Mouse (Mus musculus): ENCODE data around the gene Arl16. TPM values are rescaled to one million over a fixed set of nuclear protein-coding genes. Genes with fewer than 3 reads are reported as not detected.

The Arl16 gene
- polyA plus RNA-seq, 1 experiment from 2014 or later: 32.7 TPM

DNA sequence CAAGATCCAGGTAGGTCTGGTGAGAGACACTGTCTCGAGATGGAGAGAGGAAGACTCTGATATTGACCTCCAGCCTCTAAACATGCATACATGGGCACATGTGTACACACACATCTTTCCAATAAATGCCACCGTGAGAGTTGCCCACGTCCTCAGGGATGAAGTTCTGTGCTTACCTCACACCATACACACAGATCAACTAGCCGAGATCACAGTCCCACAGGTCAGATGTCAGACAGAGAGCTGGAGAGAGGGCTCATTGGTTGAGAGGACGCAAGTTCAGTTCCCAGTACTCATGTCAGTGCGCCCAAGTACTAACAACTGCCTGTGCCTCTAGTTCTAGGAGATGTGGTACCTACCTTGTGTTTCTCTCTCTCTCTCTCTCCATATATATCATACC is 33.6 kb upstream of the Arl16 start:
- Histone ChIP-seq H3K9ac (ENCODE audit: low read depth, low read length) (no peak overlapping the region), H3K27me3 (ENCODE audit: insufficient read depth, low read length) (no peaks in the 10 kb centered on the region), H3K36me3 (ENCODE audit: insufficient read depth, low read length) (peaks cover 28% of the 10 kb centered on the region), H3K4me3 (replicated peaks; ENCODE audit: low read depth, low read length) (no peak overlapping the region), H3K4me1 (replicated peaks; ENCODE audit: insufficient read depth, low read length) (no peaks in the 10 kb centered on the region), H3K9me3 (replicated peaks; ENCODE audit: low read length) (no peaks in the 10 kb centered on the region), H3K27ac (peak overlapping the region; percentile 15; the same call in 1 of the 2 replicates), H3K4me2 (ENCODE audit: low read length) (no peak overlapping the region)
- ATAC-seq (replicated peaks; ENCODE audit: low FRiP score, low read depth): no peak
- 57% methylated on average over 6 of the region's 6 CpGs for WGBS
- no peak for DNase-seq (ENCODE audit: low spot score)
- no peak for TF ChIP-seq CTCF (IDR thresholded peaks at IDR 0.05; ENCODE audit: low read depth)

DNA sequence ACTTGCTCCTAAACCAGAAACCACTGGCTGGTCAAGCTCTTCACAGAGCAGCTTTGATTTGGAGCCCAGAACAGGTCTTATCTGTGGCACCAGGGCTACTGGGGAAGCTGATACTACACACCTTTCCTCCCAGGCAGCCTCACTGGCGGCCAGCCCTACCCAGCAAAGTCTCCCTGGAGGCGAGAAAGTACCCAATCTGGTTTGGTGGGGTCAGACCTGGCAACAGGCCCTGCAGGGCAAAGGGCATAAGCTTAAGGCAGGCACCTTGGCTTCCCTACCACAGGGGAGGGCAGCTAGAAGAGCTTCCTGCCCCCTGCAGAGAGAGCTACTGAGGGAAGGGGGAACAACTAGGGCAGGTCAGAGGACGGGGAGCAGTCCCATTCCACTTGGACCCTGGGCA is 33.0 kb upstream of the Arl16 start:
- no peak for DNase-seq (ENCODE audit: low spot score)
- no peaks in the 10 kb centered on the region for H3K9me3 ChIP-seq (replicated peaks; ENCODE audit: low read length)
- ATAC-seq (replicated peaks; ENCODE audit: low FRiP score, low read depth): peak; percentile 76
- H3K27ac ChIP-seq: peak overlapping the region; percentile 15
- TF ChIP-seq CTCF (IDR thresholded peaks at IDR 0.05; ENCODE audit: low read depth): no peak
- H3K27me3 ChIP-seq (ENCODE audit: insufficient read depth, low read length): no peaks in the 10 kb centered on the region
- no peaks in the 10 kb centered on the region for H3K4me1 ChIP-seq (replicated peaks; ENCODE audit: insufficient read depth, low read length)
- no peak overlapping the region for H3K4me3 ChIP-seq (replicated peaks; ENCODE audit: low read depth, low read length)
- no peak overlapping the region for H3K4me2 ChIP-seq (ENCODE audit: low read length)
- H3K9ac ChIP-seq (ENCODE audit: low read depth, low read length): no peak overlapping the region
- WGBS: 26% methylated on average over 3 of the region's 3 CpGs
- peaks cover 33% of the 10 kb centered on the region for H3K36me3 ChIP-seq (ENCODE audit: insufficient read depth, low read length)

DNA sequence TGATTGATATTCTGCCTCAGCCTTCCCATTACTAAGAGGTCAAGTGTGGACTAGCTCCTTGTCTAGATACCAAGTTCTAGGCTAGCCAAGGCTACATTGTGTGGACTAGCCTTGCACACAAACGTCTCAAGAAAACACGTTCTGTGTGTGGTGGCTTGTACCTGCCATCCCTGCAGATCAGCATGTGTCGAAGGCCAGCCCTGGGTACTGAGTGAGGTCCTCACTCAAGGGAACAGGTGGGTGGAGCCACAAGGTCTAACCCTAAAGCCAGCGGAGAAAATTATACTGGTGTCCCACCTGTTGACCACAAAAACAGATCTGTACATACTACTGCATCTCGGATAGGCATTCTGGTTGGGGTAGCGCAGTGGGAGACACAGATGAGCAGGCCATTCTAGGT is 32.5 kb upstream of the Arl16 start:
- no peak for DNase-seq (ENCODE audit: low spot score)

DNA sequence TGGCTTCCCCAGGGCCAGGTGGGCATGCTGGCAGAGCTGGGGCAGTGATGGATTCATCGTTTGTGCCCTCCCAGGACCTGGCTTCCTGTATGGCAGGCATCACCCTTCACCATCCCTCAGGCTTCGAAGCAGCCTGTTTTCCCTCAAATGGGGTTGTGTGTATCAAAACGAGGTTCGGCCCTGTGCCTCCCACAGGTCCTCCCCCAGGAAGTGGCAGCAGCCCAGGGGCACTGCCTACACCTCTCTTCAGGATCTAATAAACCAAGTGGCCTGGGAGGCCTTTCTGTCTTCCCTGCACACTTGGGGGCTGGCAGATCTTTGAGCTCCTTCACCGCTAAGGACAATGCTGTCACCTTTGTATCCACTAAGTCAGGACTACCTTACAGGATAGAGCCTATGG is 31.5 kb upstream of the Arl16 start:
- no peak for TF ChIP-seq CTCF (IDR thresholded peaks at IDR 0.05; ENCODE audit: low read depth)
- Histone ChIP-seq H3K36me3 (ENCODE audit: insufficient read depth, low read length) (peaks cover 43% of the 10 kb centered on the region), H3K4me1 (replicated peaks; ENCODE audit: insufficient read depth, low read length) (no peaks in the 10 kb centered on the region), H3K27ac (no peak overlapping the region; the same call in 1 of the 2 replicates), H3K27me3 (ENCODE audit: insufficient read depth, low read length) (no peaks in the 10 kb centered on the region), H3K4me3 (replicated peaks; ENCODE audit: low read depth, low read length) (no peak overlapping the region), H3K9me3 (replicated peaks; ENCODE audit: low read length) (no peaks in the 10 kb centered on the region), H3K4me2 (ENCODE audit: low read length) (no peak overlapping the region), H3K9ac (ENCODE audit: low read depth, low read length) (no peak overlapping the region)
- DNase-seq (ENCODE audit: low spot score): no peak
- 75% methylated on average over 5 of the region's 5 CpGs for WGBS
- no peak for ATAC-seq (replicated peaks; ENCODE audit: low FRiP score, low read depth)

More for the DNA sequence above, 32.5 kb upstream of the Arl16 start:
- Histone ChIP-seq H3K4me2 (ENCODE audit: low read length) (no peak overlapping the region), H3K9me3 (replicated peaks; ENCODE audit: low read length) (no peaks in the 10 kb centered on the region), H3K36me3 (ENCODE audit: insufficient read depth, low read length) (peaks cover 37% of the 10 kb centered on the region), H3K4me3 (replicated peaks; ENCODE audit: low read depth, low read length) (no peak overlapping the region), H3K9ac (ENCODE audit: low read depth, low read length) (no peak overlapping the region), H3K27ac (peak overlapping the region; percentile 20; the same call in 1 of the 2 replicates), H3K4me1 (replicated peaks; ENCODE audit: insufficient read depth, low read length) (no peaks in the 10 kb centered on the region), H3K27me3 (ENCODE audit: insufficient read depth, low read length) (no peaks in the 10 kb centered on the region)
- WGBS: 78% methylated on average over 6 of the region's 6 CpGs
- TF ChIP-seq CTCF (IDR thresholded peaks at IDR 0.05; ENCODE audit: low read depth): no peak
- ATAC-seq (replicated peaks; ENCODE audit: low FRiP score, low read depth): no peak; the same call in 1 of the 2 replicates

DNA sequence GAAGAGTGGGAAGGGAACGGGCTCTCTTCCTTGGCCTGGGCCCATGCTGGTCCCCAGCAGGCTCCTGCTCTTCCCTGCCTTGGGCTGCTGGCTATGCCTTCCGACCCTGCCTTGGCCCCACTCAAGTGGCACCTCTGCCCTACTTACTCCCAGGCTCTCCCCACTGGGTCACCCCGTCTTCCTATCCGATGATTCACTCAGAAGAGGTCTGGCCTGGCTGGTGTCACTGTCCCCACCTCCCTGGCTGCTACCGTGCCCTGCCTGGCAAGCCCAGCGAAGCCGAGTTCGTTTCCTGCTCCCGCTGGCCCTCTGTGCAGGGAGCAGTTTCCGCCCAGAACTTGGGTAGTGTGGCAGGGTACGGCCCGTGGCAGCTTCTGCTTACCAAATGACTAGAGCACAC is 30.8 kb upstream of the Arl16 start:
- ATAC-seq (replicated peaks; ENCODE audit: low FRiP score, low read depth): no peak

DNA sequence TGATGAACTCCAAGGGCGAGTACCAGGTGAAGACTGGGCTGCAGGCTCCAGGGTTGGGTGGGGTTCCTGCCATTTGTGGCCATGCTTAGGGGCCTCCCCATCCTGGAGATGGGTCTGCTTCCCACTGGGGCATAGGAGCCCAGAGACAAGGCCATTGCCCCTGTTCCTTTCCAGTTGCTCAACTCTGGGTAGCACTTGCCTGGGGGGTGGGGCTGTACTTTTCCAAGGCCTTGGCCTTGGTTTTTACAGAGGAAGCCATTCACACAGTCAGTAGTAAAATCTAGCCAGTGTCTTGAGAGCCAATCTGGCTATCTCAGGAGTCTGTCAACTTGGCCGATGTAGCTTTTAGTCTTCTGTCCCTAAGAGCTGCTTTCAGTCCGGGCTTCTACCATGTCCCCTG is 30.0 kb upstream of the Arl16 start:
- Histone ChIP-seq H3K27me3 (ENCODE audit: insufficient read depth, low read length) (no peaks in the 10 kb centered on the region), H3K4me3 (replicated peaks; ENCODE audit: low read depth, low read length) (no peak overlapping the region), H3K9me3 (replicated peaks; ENCODE audit: low read length) (no peaks in the 10 kb centered on the region), H3K4me2 (ENCODE audit: low read length) (no peak overlapping the region), H3K27ac (no peak overlapping the region), H3K9ac (ENCODE audit: low read depth, low read length) (no peak overlapping the region), H3K36me3 (ENCODE audit: insufficient read depth, low read length) (peaks cover 43% of the 10 kb centered on the region), H3K4me1 (replicated peaks; ENCODE audit: insufficient read depth, low read length) (peaks cover 9% of the 10 kb centered on the region; the same call in 1 of the 2 replicates)
- no peak for DNase-seq (ENCODE audit: low spot score)
- ATAC-seq (replicated peaks; ENCODE audit: low FRiP score, low read depth): no peak
- WGBS: 95% methylated on average over 3 of the region's 3 CpGs
- no peak for TF ChIP-seq CTCF (IDR thresholded peaks at IDR 0.05; ENCODE audit: low read depth)

More for the DNA sequence above, 30.8 kb upstream of the Arl16 start:
- no peak for TF ChIP-seq CTCF (IDR thresholded peaks at IDR 0.05; ENCODE audit: low read depth)
- Histone ChIP-seq H3K4me1 (replicated peaks; ENCODE audit: insufficient read depth, low read length) (peaks cover 4% of the 10 kb centered on the region; the same call in 1 of the 2 replicates), H3K36me3 (ENCODE audit: insufficient read depth, low read length) (peaks cover 43% of the 10 kb centered on the region), H3K27ac (no peak overlapping the region), H3K27me3 (ENCODE audit: insufficient read depth, low read length) (no peaks in the 10 kb centered on the region), H3K4me3 (replicated peaks; ENCODE audit: low read depth, low read length) (no peak overlapping the region), H3K4me2 (ENCODE audit: low read length) (no peak overlapping the region), H3K9me3 (replicated peaks; ENCODE audit: low read length) (no peaks in the 10 kb centered on the region), H3K9ac (ENCODE audit: low read depth, low read length) (no peak overlapping the region)
- DNase-seq (ENCODE audit: low spot score): no peak
- WGBS: 93% methylated on average over 12 of the region's 12 CpGs

DNA sequence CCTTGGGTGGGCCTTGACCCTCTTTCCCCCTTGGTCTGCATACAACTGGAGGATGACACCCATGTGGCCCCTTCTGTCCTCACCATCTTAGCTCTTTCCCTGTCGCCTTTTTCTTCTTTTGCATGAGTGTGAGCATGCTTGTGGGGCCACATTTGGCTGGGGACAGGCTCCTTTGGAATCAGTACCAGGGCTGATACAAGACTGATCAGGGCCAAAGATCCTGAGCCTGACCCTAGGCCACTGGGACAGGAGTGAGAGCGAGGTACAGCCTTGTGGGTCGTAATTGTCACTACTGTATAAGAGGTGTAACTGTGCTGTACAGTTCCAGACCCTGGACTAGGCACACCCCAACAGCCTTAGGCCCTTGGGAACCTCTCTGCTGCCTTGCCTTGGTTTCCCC is 26.5 kb upstream of the Arl16 start:
- Histone ChIP-seq H3K36me3 (ENCODE audit: insufficient read depth, low read length) (peaks cover 43% of the 10 kb centered on the region), H3K4me3 (replicated peaks; ENCODE audit: low read depth, low read length) (no peak overlapping the region), H3K4me1 (replicated peaks; ENCODE audit: insufficient read depth, low read length) (peaks cover 19% of the 10 kb centered on the region), H3K27me3 (ENCODE audit: insufficient read depth, low read length) (no peaks in the 10 kb centered on the region), H3K9ac (ENCODE audit: low read depth, low read length) (no peak overlapping the region), H3K9me3 (replicated peaks; ENCODE audit: low read length) (no peaks in the 10 kb centered on the region), H3K4me2 (ENCODE audit: low read length) (no peak overlapping the region), H3K27ac (no peak overlapping the region)
- ATAC-seq (replicated peaks; ENCODE audit: low FRiP score, low read depth): no peak
- no peak for TF ChIP-seq CTCF (IDR thresholded peaks at IDR 0.05; ENCODE audit: low read depth)
- no peak for DNase-seq (ENCODE audit: low spot score)
- 87% methylated on average over 3 of the region's 3 CpGs for WGBS
